Mouse (Mus musculus): Measurements from ENCODE around the gene Galk1. TPM values are rescaled to one million over a fixed set of nuclear protein-coding genes. Genes with fewer than 3 reads are reported as not detected.

Gene Galk1
- polyA plus RNA-seq, 1 experiment: 51.7 TPM

- DNase-seq (ENCODE audit: low spot score): no peak
Measured at GRCm38 (mm10) chr11:116011529-116012261, 824 bp downstream of the Galk1 start.

- no peak for DNase-seq (ENCODE audit: low spot score)
Measured at GRCm38 (mm10) chr11:116010948-116011347, 1.6 kb downstream of the Galk1 start.

- no peak for DNase-seq (ENCODE audit: low spot score)
Measured at GRCm38 (mm10) chr11:116010146-116010545, 2.4 kb downstream of the Galk1 start.

- no peak for DNase-seq (ENCODE audit: low spot score)
Measured at GRCm38 (mm10) chr11:116009661-116010060, 2.9 kb downstream of the Galk1 start.

GRCm38 (mm10) chr11:116008832-116009375 lies 3.6 kb downstream of the Galk1 start:
- DNase-seq (ENCODE audit: low spot score): no peak

- DNase-seq (ENCODE audit: low spot score): no peak
Measured at GRCm38 (mm10) chr11:116008411-116008810, 4.1 kb downstream of the Galk1 start.

- DNase-seq (ENCODE audit: low spot score): no peak
Measured at GRCm38 (mm10) chr11:116007095-116007850, 5.2 kb downstream of the Galk1 start.

GRCm38 (mm10) chr11:116005701-116006419 lies 6.7 kb downstream of the Galk1 start:
- no peak for DNase-seq (ENCODE audit: low spot score)

- DNase-seq (ENCODE audit: low spot score): no peak
Measured at GRCm38 (mm10) chr11:116004840-116005700, 7.4 kb downstream of the Galk1 start.

- DNase-seq (ENCODE audit: low spot score): no peak
Measured at GRCm38 (mm10) chr11:116004186-116004823, 8.2 kb downstream of the Galk1 start.

- DNase-seq (ENCODE audit: low spot score): no peak
Measured at GRCm38 (mm10) chr11:116002894-116003293, 9.6 kb downstream of the Galk1 start.

GRCm38 (mm10) chr11:116001725-116002124 lies 10.8 kb downstream of the Galk1 start:
- no peak for DNase-seq (ENCODE audit: low spot score)

GRCm38 (mm10) chr11:116000607-116001006 lies 11.9 kb downstream of the Galk1 start:
- DNase-seq (ENCODE audit: low spot score): no peak

- DNase-seq (ENCODE audit: low spot score): no peak
Measured at GRCm38 (mm10) chr11:115999538-116000143, 12.9 kb downstream of the Galk1 start.

GRCm38 (mm10) chr11:115999027-115999426 lies 13.5 kb downstream of the Galk1 start:
- no peak for DNase-seq (ENCODE audit: low spot score)

GRCm38 (mm10) chr11:115997662-115998061 lies 14.9 kb downstream of the Galk1 start:
- no peak for DNase-seq (ENCODE audit: low spot score)

GRCm38 (mm10) chr11:115997047-115997446 lies 15.5 kb downstream of the Galk1 start:
- no peak for DNase-seq (ENCODE audit: low spot score)

- no peak for DNase-seq (ENCODE audit: low spot score)
Measured at GRCm38 (mm10) chr11:115995256-115995655, 17.3 kb downstream of the Galk1 start.

- DNase-seq (ENCODE audit: low spot score): no peak
Measured at GRCm38 (mm10) chr11:115992098-115992497, 20.4 kb downstream of the Galk1 start.

- no peak for DNase-seq (ENCODE audit: low spot score)
Measured at GRCm38 (mm10) chr11:115989686-115990085, 22.8 kb downstream of the Galk1 start.

All from urinary bladder, adult 2 months (tissue).